Mouse (Mus musculus): ENCODE measurements around the gene Coq5.

- TF ChIP-seq CTCF (IDR thresholded peaks at IDR 0.05; ENCODE audit: low read depth, low read length) (no peak), GATA1 (IDR thresholded peaks at IDR 0.05; ENCODE audit: borderline replicate concordance, low read length) (no peak), TAL1 (conservative IDR thresholded peaks at IDR 0.05; ENCODE audit: low read depth, low read length) (no peak), GATA2 (IDR thresholded peaks at IDR 0.05; ENCODE audit: borderline replicate concordance, low read depth, low read length) (no peak), POLR2AphosphoS5 (IDR thresholded peaks at IDR 0.05; ENCODE audit: insufficient replicate concordance, low read depth, low read length) (no peak)
Observed at GRCm38 (mm10) chr5:115317645-115318328, 38.3 kb downstream of the Coq5 start.
